Mouse (Mus musculus) lung, postnatal 0 days (tissue): ENCODE data around the gene Rassf3.

Experiments used
- CTCF ChIP-seq: IDR thresholded peaks from 2 replicates; pipeline ENCODE4 v1.5.1; 2016; ENCODE audit warnings: antibody characterized with exemption, mild to moderate bottlenecking
- EP300 ChIP-seq: IDR thresholded peaks from 2 replicates; pipeline ENCODE4 v1.6.1; 2016; ENCODE audit warnings: antibody characterized with exemption, mild to moderate bottlenecking, control low read depth

DNA sequence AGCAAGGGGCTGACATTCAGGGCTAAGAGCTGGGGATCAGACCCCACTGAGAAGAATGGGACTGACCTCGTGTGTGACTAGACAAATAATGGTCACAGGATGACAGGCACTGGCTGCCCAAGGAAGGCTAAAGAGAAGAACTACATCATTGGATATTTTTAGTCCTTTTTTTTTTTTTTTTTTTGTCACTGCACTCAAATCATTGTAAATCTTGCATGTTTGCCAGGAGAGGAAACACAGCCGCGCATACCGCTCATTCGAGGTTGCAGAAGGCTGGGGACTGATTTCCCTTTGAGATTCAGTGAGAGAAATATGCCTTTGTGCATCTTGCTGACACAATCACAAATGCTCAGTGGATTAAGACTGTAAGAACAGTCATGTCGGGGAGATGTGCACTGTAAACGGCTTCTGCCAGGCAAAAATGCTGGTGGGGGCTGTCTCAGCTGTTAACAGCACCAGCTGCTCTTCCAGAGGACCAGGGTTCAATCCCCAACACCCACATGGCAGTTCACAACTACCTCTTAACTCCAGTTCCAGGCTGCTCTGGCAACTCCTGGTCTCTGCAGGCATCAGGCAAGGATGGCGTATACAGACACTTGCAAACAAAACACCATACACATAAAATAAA lies 4.5 kb downstream of the Rassf3 start:
- TF ChIP-seq CTCF (no peak), EP300 (no peak)
